Mouse (Mus musculus): ENCODE measurements at regions not wholly inside any gene's neighbourhood (a gene's known extent, or its start where the extent isn't known, plus 50 kb on each side); places are given as distances from the start of the nearest gene placed in this dataset.

- H3K27ac ChIP-seq (replicated peaks; ENCODE audit: low read depth, low read length), result no peak overlapping the region
- H3K4me1 ChIP-seq (ENCODE audit: control insufficient read depth, insufficient read depth, insufficient read length, low read length), result no peaks in the 10 kb centered on the region
- H3K4me3 ChIP-seq (ENCODE audit: insufficient read depth, low read depth, low read length), result no peak overlapping the region
Observed at GRCm38 (mm10) chr3:134000595-134000994, 235.7 kb upstream of the Cxxc4 start.

GRCm38 (mm10) chr3:134014805-134015204 is 221.5 kb upstream of the Cxxc4 start:
- no peaks in the 10 kb centered on the region for H3K4me1 ChIP-seq (ENCODE audit: control insufficient read depth, insufficient read depth, insufficient read length, low read length)
- H3K27ac ChIP-seq (replicated peaks; ENCODE audit: low read depth, low read length), result no peak overlapping the region
- no peak overlapping the region for H3K4me3 ChIP-seq (ENCODE audit: insufficient read depth, low read depth, low read length)

GRCm38 (mm10) chr3:134015412-134015811 is 220.9 kb upstream of the Cxxc4 start:
- Histone ChIP-seq H3K27ac (replicated peaks; ENCODE audit: low read depth, low read length) (no peak overlapping the region), H3K4me3 (ENCODE audit: insufficient read depth, low read depth, low read length) (no peak overlapping the region), H3K4me1 (ENCODE audit: control insufficient read depth, insufficient read depth, insufficient read length, low read length) (no peaks in the 10 kb centered on the region)

GRCm38 (mm10) chr3:134033862-134034261 is 202.4 kb upstream of the Cxxc4 start:
- H3K4me3 ChIP-seq (ENCODE audit: insufficient read depth, low read depth, low read length), result no peak overlapping the region
- no peaks in the 10 kb centered on the region for H3K4me1 ChIP-seq (ENCODE audit: control insufficient read depth, insufficient read depth, insufficient read length, low read length)
- H3K27ac ChIP-seq (replicated peaks; ENCODE audit: low read depth, low read length), result no peak overlapping the region

GRCm38 (mm10) chr3:134036310-134036934 is 199.9 kb upstream of the Cxxc4 start:
- Histone ChIP-seq H3K4me1 (ENCODE audit: control insufficient read depth, insufficient read depth, insufficient read length, low read length) (no peaks in the 10 kb centered on the region), H3K27ac (replicated peaks; ENCODE audit: low read depth, low read length) (no peak overlapping the region), H3K4me3 (ENCODE audit: insufficient read depth, low read depth, low read length) (no peak overlapping the region)

- no peak overlapping the region for H3K27ac ChIP-seq (replicated peaks; ENCODE audit: low read depth, low read length)
- no peak overlapping the region for H3K4me3 ChIP-seq (ENCODE audit: insufficient read depth, low read depth, low read length)
- no peaks in the 10 kb centered on the region for H3K4me1 ChIP-seq (ENCODE audit: control insufficient read depth, insufficient read depth, insufficient read length, low read length)
Observed at GRCm38 (mm10) chr3:134050649-134051048, 185.6 kb upstream of the Cxxc4 start.

- no peak overlapping the region for H3K4me3 ChIP-seq (ENCODE audit: insufficient read depth, low read depth, low read length)
- H3K4me1 ChIP-seq (ENCODE audit: control insufficient read depth, insufficient read depth, insufficient read length, low read length), result no peaks in the 10 kb centered on the region
- H3K27ac ChIP-seq (replicated peaks; ENCODE audit: low read depth, low read length), result no peak overlapping the region
Observed at GRCm38 (mm10) chr3:134082461-134082860, 153.8 kb upstream of the Cxxc4 start.

- Histone ChIP-seq H3K27ac (replicated peaks; ENCODE audit: low read depth, low read length) (no peak overlapping the region), H3K4me3 (ENCODE audit: insufficient read depth, low read depth, low read length) (no peak overlapping the region), H3K4me1 (ENCODE audit: control insufficient read depth, insufficient read depth, insufficient read length, low read length) (no peaks in the 10 kb centered on the region)
Observed at GRCm38 (mm10) chr3:134099471-134100125, 136.7 kb upstream of the Cxxc4 start.

GRCm38 (mm10) chr3:134102151-134102738 is 134.0 kb upstream of the Cxxc4 start:
- H3K27ac ChIP-seq (replicated peaks; ENCODE audit: low read depth, low read length), result no peak overlapping the region
- no peak overlapping the region for H3K4me3 ChIP-seq (ENCODE audit: insufficient read depth, low read depth, low read length)
- no peaks in the 10 kb centered on the region for H3K4me1 ChIP-seq (ENCODE audit: control insufficient read depth, insufficient read depth, insufficient read length, low read length)

GRCm38 (mm10) chr3:134104625-134105024 is 131.7 kb upstream of the Cxxc4 start:
- H3K4me1 ChIP-seq (ENCODE audit: control insufficient read depth, insufficient read depth, insufficient read length, low read length), result no peaks in the 10 kb centered on the region

GRCm38 (mm10) chr3:134105112-134105511 is 131.2 kb upstream of the Cxxc4 start:
- Histone ChIP-seq H3K4me1 (ENCODE audit: control insufficient read depth, insufficient read depth, insufficient read length, low read length) (no peaks in the 10 kb centered on the region), H3K4me3 (ENCODE audit: insufficient read depth, low read depth, low read length) (no peak overlapping the region), H3K27ac (replicated peaks; ENCODE audit: low read depth, low read length) (no peak overlapping the region)

More at GRCm38 (mm10) chr3:134104625-134105024, 131.7 kb upstream of the Cxxc4 start:
- H3K27ac ChIP-seq (replicated peaks; ENCODE audit: low read depth, low read length), result no peak overlapping the region
- H3K4me3 ChIP-seq (ENCODE audit: insufficient read depth, low read depth, low read length), result no peak overlapping the region

GRCm38 (mm10) chr3:134105567-134105966 is 130.7 kb upstream of the Cxxc4 start:
- no peak overlapping the region for H3K4me3 ChIP-seq (ENCODE audit: insufficient read depth, low read depth, low read length)
- H3K27ac ChIP-seq (replicated peaks; ENCODE audit: low read depth, low read length), result no peak overlapping the region
- H3K4me1 ChIP-seq (ENCODE audit: control insufficient read depth, insufficient read depth, insufficient read length, low read length), result no peaks in the 10 kb centered on the region

- no peaks in the 10 kb centered on the region for H3K4me1 ChIP-seq (ENCODE audit: control insufficient read depth, insufficient read depth, insufficient read length, low read length)
- no peak overlapping the region for H3K4me3 ChIP-seq (ENCODE audit: insufficient read depth, low read depth, low read length)
- H3K27ac ChIP-seq (replicated peaks; ENCODE audit: low read depth, low read length), result no peak overlapping the region
Observed at GRCm38 (mm10) chr3:134114501-134114900, 121.8 kb upstream of the Cxxc4 start.

GRCm38 (mm10) chr3:134115007-134115406 is 121.3 kb upstream of the Cxxc4 start:
- no peak overlapping the region for H3K27ac ChIP-seq (replicated peaks; ENCODE audit: low read depth, low read length)

GRCm38 (mm10) chr3:134118898-134119297 is 117.4 kb upstream of the Cxxc4 start:
- Histone ChIP-seq H3K27ac (replicated peaks; ENCODE audit: low read depth, low read length) (no peak overlapping the region), H3K4me3 (ENCODE audit: insufficient read depth, low read depth, low read length) (no peak overlapping the region), H3K4me1 (ENCODE audit: control insufficient read depth, insufficient read depth, insufficient read length, low read length) (no peaks in the 10 kb centered on the region)

More at GRCm38 (mm10) chr3:134115007-134115406, 121.3 kb upstream of the Cxxc4 start:
- H3K4me1 ChIP-seq (ENCODE audit: control insufficient read depth, insufficient read depth, insufficient read length, low read length), result no peaks in the 10 kb centered on the region
- H3K4me3 ChIP-seq (ENCODE audit: insufficient read depth, low read depth, low read length), result no peak overlapping the region

- Histone ChIP-seq H3K27ac (replicated peaks; ENCODE audit: low read depth, low read length) (no peak overlapping the region), H3K4me1 (ENCODE audit: control insufficient read depth, insufficient read depth, insufficient read length, low read length) (no peaks in the 10 kb centered on the region), H3K4me3 (ENCODE audit: insufficient read depth, low read depth, low read length) (no peak overlapping the region)
Observed at GRCm38 (mm10) chr3:134124982-134125381, 111.3 kb upstream of the Cxxc4 start.

All from brown adipose tissue, adult 24 weeks (tissue).